8 mouse cellular contexts compared by ENCODE assay signal in genomic region chr11:73159957-73160810, GRCm38 (mm10). TPM values are rescaled to one million over a fixed set of nuclear protein-coding genes. Genes with fewer than 3 reads are reported as not detected.
DNase-seq lines count a peak whose midpoint lies in the region; ATAC-seq and TF ChIP-seq lines count a peak whose summit lies in the region.

P2rx5 (plus strand) TSS chr11:73160421.

- H3K9ac ChIP-seq in intestine, embryonic 14.5 days (ENCODE audit: low read length) = peak within 1 kb of the TSS; percentile 44; the same call in 1 of the 2 replicates
- H3K9ac ChIP-seq in liver, embryonic 15.5 days = no peak within 1 kb of the TSS
- peak within 1 kb of the TSS; percentile 53; the same call in 1 of the 2 replicates for H3K9ac ChIP-seq in neural tube, embryonic 14.5 days (replicated peaks; ENCODE audit: low read depth, low read length)

- no peaks in the 10 kb centered on the region for H3K9me3 ChIP-seq in intestine, embryonic 14.5 days (ENCODE audit: control insufficient read depth, low read length)
- no peaks in the 10 kb centered on the region for H3K9me3 ChIP-seq in liver, embryonic 15.5 days (replicated peaks)
- H3K9me3 ChIP-seq in neural tube, embryonic 14.5 days (ENCODE audit: control insufficient read depth, low read length) = no peaks in the 10 kb centered on the region

- H3K4me3 ChIP-seq in left cerebral cortex, adult 2 months = peak within 1 kb of the TSS; percentile 46
- H3K4me3 ChIP-seq in bone marrow macrophage, adult 2 months (ENCODE audit: insufficient read depth, low read length) = peak within 1 kb of the TSS; percentile 52
- peak within 1 kb of the TSS; percentile 38 for H3K4me3 ChIP-seq in intestine, embryonic 14.5 days (ENCODE audit: low read depth, low read length)
- H3K4me3 ChIP-seq in liver, embryonic 15.5 days (replicated peaks) = peak within 1 kb of the TSS; percentile 39
- peak within 1 kb of the TSS; percentile 38 for H3K4me3 ChIP-seq in neural tube, embryonic 14.5 days (ENCODE audit: low read depth, low read length)

- TF ChIP-seq CTCF in left cerebral cortex, adult 2 months (IDR thresholded peaks at IDR 0.05) = no peak
- no peak for TF ChIP-seq CTCF in bone marrow macrophage, adult 2 months (IDR thresholded peaks at IDR 0.05; ENCODE audit: low read depth, low read length)

- H3K4me1 ChIP-seq in bone marrow macrophage, adult 2 months (ENCODE audit: control insufficient read depth, insufficient read depth, low read length) = peaks cover 15% of the 10 kb centered on the region
- H3K4me1 ChIP-seq in intestine, embryonic 14.5 days (replicated peaks; ENCODE audit: control insufficient read depth, insufficient read depth, low read length) = peaks cover 5% of the 10 kb centered on the region; the same call in 1 of the 2 replicates
- H3K4me1 ChIP-seq in liver, embryonic 15.5 days (replicated peaks) = no peaks in the 10 kb centered on the region
- H3K4me1 ChIP-seq in neural tube, embryonic 14.5 days (ENCODE audit: control insufficient read depth, insufficient read depth, low read length) = 0 out of 2 replicates have a peak, but pooled peaks cover 2% of the 10 kb centered on the region

- TF ChIP-seq POLR2A in bone marrow macrophage, adult 2 months (IDR thresholded peaks at IDR 0.05; ENCODE audit: borderline replicate concordance, low read depth, low read length) = no peak

- H3K27ac ChIP-seq in left cerebral cortex, adult 2 months = no peak within 1 kb of the TSS
- H3K27ac ChIP-seq in bone marrow macrophage, adult 2 months (ENCODE audit: insufficient read depth, low read depth, low read length) = no peak within 1 kb of the TSS
- no peak within 1 kb of the TSS for H3K27ac ChIP-seq in intestine, embryonic 14.5 days (ENCODE audit: low read depth)
- no peak within 1 kb of the TSS for H3K27ac ChIP-seq in liver, embryonic 15.5 days (replicated peaks)
- no peak within 1 kb of the TSS for H3K27ac ChIP-seq in neural tube, embryonic 14.5 days (ENCODE audit: low read depth, low read length)

- peak within 1 kb of the TSS; percentile 83 for H3K4me2 ChIP-seq in intestine, embryonic 14.5 days (ENCODE audit: low read length)
- peak within 1 kb of the TSS; percentile 64 for H3K4me2 ChIP-seq in liver, embryonic 15.5 days
- H3K4me2 ChIP-seq in neural tube, embryonic 14.5 days (ENCODE audit: low read depth, low read length) = peak within 1 kb of the TSS; percentile 78

- H3K36me3 ChIP-seq in intestine, embryonic 14.5 days (ENCODE audit: control insufficient read depth, insufficient read depth, low read length) = no peaks in the 10 kb centered on the region
- no peaks in the 10 kb centered on the region for H3K36me3 ChIP-seq in liver, embryonic 15.5 days (replicated peaks)
- H3K36me3 ChIP-seq in neural tube, embryonic 14.5 days (ENCODE audit: control insufficient read depth, insufficient read depth, low read length) = no peaks in the 10 kb centered on the region

- peak in 1 of 2 experiments; percentile 23 for DNase-seq in left cerebral cortex, adult 2 months (ENCODE audit: extremely low spot score in 1 of 2, low spot score in 2 of 2)
- no peak for DNase-seq in left cerebral cortex, adult 8-10 months (ENCODE audit: low spot score in 2 of 2)
- peak; percentile 74 for DNase-seq in gastrocnemius, postnatal 10 days
- DNase-seq in intestine, embryonic 14.5 days (ENCODE audit: low spot score) = peak; percentile 67
- DNase-seq in thymus, postnatal 36 days = no peak

- intact Hi-C loops in left cerebral cortex, adult 2 months (cut with DNase I) = no loop called here

- 2% methylated on average over 49 of the region's 49 CpGs for WGBS in intestine, embryonic 14.5 days
- 3% methylated on average over 49 of the region's 49 CpGs for WGBS in liver, embryonic 15.5 days (ENCODE audit: insufficient replicate concordance)
- 3% methylated on average over 49 of the region's 49 CpGs for WGBS in neural tube, embryonic 14.5 days

- ATAC-seq in intestine, embryonic 14.5 days (replicated peaks; ENCODE audit: low FRiP score, low TSS enrichment, low read depth) = peak; percentile 63
- ATAC-seq in liver, embryonic 15.5 days (ENCODE audit: insufficient read depth) = peak; percentile 25; the same call in 1 of the 2 replicates
- peak; percentile 74 for ATAC-seq in neural tube, embryonic 14.5 days (ENCODE audit: low read depth)

- peaks cover 27% of the 10 kb centered on the region for H3K27me3 ChIP-seq in intestine, embryonic 14.5 days (replicated peaks; ENCODE audit: control insufficient read depth, insufficient read depth, low read length)
- peaks cover 42% of the 10 kb centered on the region for H3K27me3 ChIP-seq in liver, embryonic 15.5 days
- peaks cover 6% of the 10 kb centered on the region; the same call in 1 of the 2 replicates for H3K27me3 ChIP-seq in neural tube, embryonic 14.5 days (ENCODE audit: control insufficient read depth, insufficient read depth, low read length)

RNA-seq across cellular contexts. Expression of gene P2rx5, which starts in this region (rescaled TPM):
- total RNA-seq in left cerebral cortex, adult 2 months (2021) = 1 to 10 TPM in 1 of 2 experiments, under 1 TPM in 1; 0.70 to 1.1 TPM
- 1 to 10 TPM in 2 of 4 experiments, under 1 TPM in 2; 0.70 to 1.4 (median 0.97) TPM for total RNA-seq in left cerebral cortex, adult 8-10 months (2022)
- not detected in 2 replicates for polyA plus RNA-seq in bone marrow macrophage, adult 2 months (2012; ENCODE audit: insufficient read depth, insufficient read length, missing spikeins)
- 1 to 10 TPM; 6.0 to 7.2 TPM for total RNA-seq in gastrocnemius, postnatal 10 days (2021)
- 0.07 TPM in 1 of 2 replicates, not detected in the other for polyA plus RNA-seq in intestine, embryonic 14.5 days (2014; fragmentation: Nextera tagmentation; extraction: Ambion mirVana)
- polyA plus RNA-seq in liver, embryonic 15.5 days (2015; fragmentation: Nextera tagmentation; extraction: Ambion mirVana) = 0.15 and 0.20 TPM in 2 replicates
- 0.39 and 0.57 TPM in 2 replicates for polyA plus RNA-seq in neural tube, embryonic 14.5 days (2014; fragmentation: Nextera tagmentation; extraction: Ambion mirVana)

Comparison
In these comparisons a context has a peak if more than half of its experiments do, and no peak if none do; other contexts are left out.
1. Peak in DNase-seq, ATAC-seq, H3K4me3 ChIP-seq, H3K9ac ChIP-seq and H3K4me2 ChIP-seq in intestine, embryonic 14.5 days; RNA of the gene not detected or under 1 TPM.
2. Peak in ATAC-seq, H3K4me3 ChIP-seq and H3K4me2 ChIP-seq in liver, embryonic 15.5 days; RNA of the gene not detected or under 1 TPM.
3. Peak in ATAC-seq, H3K4me3 ChIP-seq, H3K9ac ChIP-seq and H3K4me2 ChIP-seq in neural tube, embryonic 14.5 days; RNA of the gene not detected or under 1 TPM.